Mouse (Mus musculus): ENCODE measurements around the gene Ebf3.

GRCm38 (mm10) chr7:137346068-137346467 is 31.8 kb upstream of the Ebf3 start:
- TF ChIP-seq CTCF (IDR thresholded peaks at IDR 0.05; ENCODE audit: low read depth, low read length): no peak
- TF ChIP-seq POLR2A (IDR thresholded peaks at IDR 0.05; ENCODE audit: borderline replicate concordance, low read depth, low read length): no peak

All from bone marrow macrophage, adult 2 months (primary cell).